Mouse (Mus musculus) layer of hippocampus, postnatal 36 days (tissue): ENCODE results near the gene Dld. TPM values are rescaled to one million over a fixed set of nuclear protein-coding genes. Genes with fewer than 3 reads are reported as not detected.

Experiments
- DNase-seq, 2 experiments: peaks; one replicate each; pipeline ENCODE4 v3.0.0; 2022
- total RNA-seq, 2 experiments: library from RNA; stranded (reverse); gene quantifications; 2 replicates each; pipeline ENCODE4 v1.2.3; 2021

Gene Dld
- total RNA-seq, 2 experiments from 2014 or later, result 108 to 114 TPM

GRCm38 (mm10) chr12:31318409-31318963 lies 32.8 kb downstream of the Dld start:
- DNase-seq, result no peak

- no peak for DNase-seq
Observed at GRCm38 (mm10) chr12:31317670-31318408, 33.4 kb downstream of the Dld start.

- DNase-seq, result no peak
Observed at GRCm38 (mm10) chr12:31315961-31316360, 35.3 kb downstream of the Dld start.

GRCm38 (mm10) chr12:31314310-31314709 lies 36.9 kb downstream of the Dld start:
- DNase-seq, result no peak

GRCm38 (mm10) chr12:31313136-31313535 lies 38.1 kb downstream of the Dld start:
- no peak for DNase-seq

GRCm38 (mm10) chr12:31312281-31312680 lies 39.0 kb downstream of the Dld start:
- no peak for DNase-seq

- no peak for DNase-seq
Observed at GRCm38 (mm10) chr12:31311671-31312265, 39.5 kb downstream of the Dld start.

- DNase-seq, result no peak
Observed at GRCm38 (mm10) chr12:31310687-31311086, 40.6 kb downstream of the Dld start.

- no peak for DNase-seq
Observed at GRCm38 (mm10) chr12:31307756-31308155, 43.5 kb downstream of the Dld start.

GRCm38 (mm10) chr12:31307011-31307410 lies 44.2 kb downstream of the Dld start:
- no peak for DNase-seq

- DNase-seq, result no peak
Observed at GRCm38 (mm10) chr12:31306075-31306675, 45.1 kb downstream of the Dld start.

GRCm38 (mm10) chr12:31302766-31303511 lies 48.3 kb downstream of the Dld start:
- DNase-seq, result no peak

GRCm38 (mm10) chr12:31302266-31302665 lies 49.0 kb downstream of the Dld start:
- no peak for DNase-seq

- DNase-seq, result no peak
Observed at GRCm38 (mm10) chr12:31300276-31300675, 51.0 kb downstream of the Dld start.

GRCm38 (mm10) chr12:31299676-31300197 lies 51.5 kb downstream of the Dld start:
- DNase-seq, result no peak

- DNase-seq, result no peak
Observed at GRCm38 (mm10) chr12:31299126-31299525, 52.1 kb downstream of the Dld start.

- no peak for DNase-seq
Observed at GRCm38 (mm10) chr12:31298530-31298929, 52.7 kb downstream of the Dld start.

- no peak for DNase-seq
Observed at GRCm38 (mm10) chr12:31298122-31298521, 53.1 kb downstream of the Dld start.

- no peak for DNase-seq
Observed at GRCm38 (mm10) chr12:31296097-31296496, 55.2 kb downstream of the Dld start.

- no peak for DNase-seq
Observed at GRCm38 (mm10) chr12:31295505-31295904, 55.7 kb downstream of the Dld start.

GRCm38 (mm10) chr12:31294996-31295395 lies 56.3 kb downstream of the Dld start:
- DNase-seq, result no peak

GRCm38 (mm10) chr12:31294526-31294925 lies 56.7 kb downstream of the Dld start:
- no peak for DNase-seq
